ENCODE assay signal across 8 mouse cellular contexts in genomic region chr16:8869715-8870114, GRCm38 (mm10). TPM values are rescaled to one million over a fixed set of nuclear protein-coding genes. Genes with fewer than 3 reads are reported as not detected.
DNase-seq lines count a peak whose midpoint lies in the region; ATAC-seq lines count a peak whose summit lies in the region.

No protein-coding gene starts in this region.

- peaks cover 35% of the 10 kb centered on the region for H3K4me1 ChIP-seq in liver, embryonic 12.5 days
- H3K4me1 ChIP-seq in intestine, embryonic 16.5 days (ENCODE audit: control insufficient read depth, insufficient read depth, low read length): no peaks in the 10 kb centered on the region
- H3K4me1 ChIP-seq in midbrain, embryonic 15.5 days: peaks cover 5% of the 10 kb centered on the region; the same call in 1 of the 2 replicates

- 41% methylated on average over 2 of the region's 2 CpGs for WGBS in liver, embryonic 12.5 days (ENCODE audit: insufficient replicate concordance)
- 28% methylated on average over 2 of the region's 2 CpGs for WGBS in intestine, embryonic 16.5 days
- 42% methylated on average over 2 of the region's 2 CpGs for WGBS in midbrain, embryonic 15.5 days

- H3K27ac ChIP-seq in liver, embryonic 12.5 days: no peak overlapping the region
- H3K27ac ChIP-seq in intestine, embryonic 16.5 days (ENCODE audit: low read length): no peak overlapping the region
- H3K27ac ChIP-seq in midbrain, embryonic 15.5 days: no peak overlapping the region

- no peak overlapping the region for H3K4me3 ChIP-seq in liver, embryonic 12.5 days
- no peak overlapping the region for H3K4me3 ChIP-seq in intestine, embryonic 16.5 days (ENCODE audit: low read length)
- H3K4me3 ChIP-seq in midbrain, embryonic 15.5 days: no peak overlapping the region

- no peak overlapping the region for H3K4me2 ChIP-seq in liver, embryonic 12.5 days
- H3K4me2 ChIP-seq in intestine, embryonic 16.5 days (ENCODE audit: low read depth, low read length): no peak overlapping the region
- H3K4me2 ChIP-seq in midbrain, embryonic 15.5 days: no peak overlapping the region

- H3K9me3 ChIP-seq in liver, embryonic 12.5 days (replicated peaks): no peaks in the 10 kb centered on the region
- H3K9me3 ChIP-seq in intestine, embryonic 16.5 days (ENCODE audit: control insufficient read depth, low read length): no peaks in the 10 kb centered on the region
- no peaks in the 10 kb centered on the region for H3K9me3 ChIP-seq in midbrain, embryonic 15.5 days

- no peak for ATAC-seq in liver, embryonic 12.5 days
- ATAC-seq in intestine, embryonic 16.5 days: peak; percentile 41
- peak; percentile 65 for ATAC-seq in midbrain, embryonic 15.5 days (replicated peaks)

- intact Hi-C loops in gastrocnemius, postnatal 14 days (cut with DNase I; ENCODE audit: low total_unique reads): loop anchor here (5.0 kb wide), 2 partner anchors 62 to 182 kb away; no protein-coding TSS in a partner anchor
- intact Hi-C loops in left cerebral cortex, postnatal 25 days (cut with DNase I): loop anchor here (1.0 to 5.0 kb wide), 4 partner anchors 65 to 462 kb away; no protein-coding TSS in a partner anchor

- H3K36me3 ChIP-seq in liver, embryonic 12.5 days: peaks cover 4% of the 10 kb centered on the region; the same call in 1 of the 2 replicates
- H3K36me3 ChIP-seq in intestine, embryonic 16.5 days (ENCODE audit: control insufficient read depth, insufficient read depth, low read length): no peaks in the 10 kb centered on the region
- H3K36me3 ChIP-seq in midbrain, embryonic 15.5 days (replicated peaks): no peaks in the 10 kb centered on the region

- peak; percentile 75 for DNase-seq in liver
- DNase-seq in cerebellum, postnatal 4 days (ENCODE audit: low spot score in 2 of 2): peak; percentile 47 to 74
- peak; percentile 63 for DNase-seq in gastrocnemius, postnatal 14 days
- peak; percentile 78 to 83 for DNase-seq in left cerebral cortex, postnatal 25 days (ENCODE audit: low spot score in 2 of 2)
- peak; percentile 25 to 63 for DNase-seq in spleen, adult 18-20 months

- H3K27me3 ChIP-seq in liver, embryonic 12.5 days (replicated peaks): no peaks in the 10 kb centered on the region
- no peaks in the 10 kb centered on the region for H3K27me3 ChIP-seq in intestine, embryonic 16.5 days (replicated peaks; ENCODE audit: control insufficient read depth, insufficient read depth, low read length)
- H3K27me3 ChIP-seq in midbrain, embryonic 15.5 days (replicated peaks): no peaks in the 10 kb centered on the region

- no peak overlapping the region for H3K9ac ChIP-seq in liver, embryonic 12.5 days
- no peak overlapping the region for H3K9ac ChIP-seq in intestine, embryonic 16.5 days (ENCODE audit: low read depth, low read length)
- no peak overlapping the region for H3K9ac ChIP-seq in midbrain, embryonic 15.5 days

RNA-seq across cellular contexts. Expression of gene 1810013L24Rik, which starts 39.8 kb away (rescaled TPM):
- polyA plus RNA-seq in liver, embryonic 12.5 days (2016; fragmentation: Nextera tagmentation; extraction: Ambion mirVana): 23.2 and 23.9 TPM in 2 replicates
- 10 to 100 TPM; 55.2 to 60.6 TPM for total RNA-seq in gastrocnemius, postnatal 14 days (2021)
- polyA plus RNA-seq in intestine, embryonic 16.5 days (2015; fragmentation: Nextera tagmentation; extraction: Ambion mirVana): 11.9 and 12.1 TPM in 2 replicates
- total RNA-seq in left cerebral cortex, postnatal 25 days (2021): 100 to 1,000 TPM; 107 to 109 TPM
- 27.7 and 29.0 TPM in 2 replicates for polyA plus RNA-seq in midbrain, embryonic 15.5 days (2015; fragmentation: Nextera tagmentation; extraction: Ambion mirVana)
